Mouse (Mus musculus) 3134 (cell line): ENCODE data around the gene Gm3164.
"Not testable (repeated sequence)": the region's sequence is repeated elsewhere in the genome, so short reads cannot be mapped to it uniquely, and the experiment has no call there.

Source experiments
- DNase-seq: peaks from one replicate; pipeline ENCODE4 v3.0.0-alpha.2; 2011; ENCODE audit warnings: low spot score; ENCODE audit not compliant: insufficient read length; ENCODE audit errors: extremely low read depth

The Gm3164 gene

DNA sequence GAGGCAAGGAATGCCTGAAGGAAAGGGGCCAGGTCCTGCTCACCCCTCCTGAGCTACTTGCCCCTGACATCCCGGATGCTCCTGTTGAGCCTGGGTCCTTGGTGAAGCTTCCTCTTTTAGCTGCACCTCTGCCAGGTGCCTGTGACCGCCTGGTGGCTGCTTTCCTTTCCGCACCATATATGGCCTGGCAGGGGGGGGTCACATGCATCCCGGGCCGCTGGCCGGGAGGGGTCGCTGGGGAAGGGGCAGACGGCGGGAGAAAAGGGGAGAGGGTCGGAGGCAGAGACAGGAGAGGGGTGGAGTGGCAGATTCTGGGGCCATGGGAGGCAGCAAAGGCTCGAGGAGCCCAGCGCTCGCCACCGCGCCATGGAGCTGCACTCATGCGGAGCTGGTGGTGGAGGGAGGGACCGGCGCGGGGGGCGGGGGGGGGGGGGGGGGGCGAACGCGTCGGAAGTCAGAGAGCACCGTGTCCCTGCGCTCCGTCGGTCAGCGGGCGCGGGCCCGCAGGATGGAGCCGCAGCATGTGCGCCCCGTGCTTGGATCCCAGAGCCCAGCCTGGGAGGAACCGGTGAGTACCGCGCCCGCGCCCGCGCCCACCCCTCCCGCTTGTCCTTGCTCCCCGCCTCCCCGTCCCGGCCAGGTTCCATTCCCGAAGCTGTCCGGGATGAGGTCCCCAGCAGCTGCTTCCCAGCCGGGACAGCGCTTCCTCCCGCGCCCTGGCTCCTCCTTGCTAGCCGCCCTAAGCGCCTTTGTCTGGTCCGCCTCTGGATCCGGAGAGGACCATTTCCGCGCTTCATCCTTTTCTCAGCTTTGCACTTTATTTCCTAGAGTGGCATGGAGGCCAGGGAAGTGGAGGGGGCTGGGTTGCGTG is at the start of gene Gm3164:
Gene Gm3164, plus strand, starts transcription at position 484 of the 871 bp plus-strand sequence.
- DNase-seq = not testable (repeated sequence)

GRCm38 (mm10) chr14:4368991-4369390 is 46.3 kb upstream of the Gm3164 start:
- DNase-seq = not testable (repeated sequence)

DNA sequence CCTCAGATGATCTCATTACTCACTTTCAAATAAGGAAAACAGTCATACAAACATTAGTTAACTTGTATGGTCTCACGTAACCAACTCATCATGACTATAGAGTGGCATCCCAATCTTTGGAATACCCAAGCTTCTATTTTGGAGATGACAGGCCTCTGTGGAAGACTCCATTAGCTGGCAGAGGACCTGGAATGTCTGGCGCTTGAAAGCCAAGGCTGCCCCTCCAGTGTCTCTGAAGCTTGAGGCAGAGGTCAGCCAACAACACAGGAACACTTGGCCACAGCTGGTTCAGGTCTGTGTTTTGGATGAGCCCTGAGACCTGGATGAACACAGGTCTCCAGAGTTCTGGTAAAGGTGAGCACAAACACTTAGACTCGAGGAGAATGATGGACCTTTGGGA is 45.6 kb upstream of the Gm3164 start:
- not testable (repeated sequence) for DNase-seq

DNA sequence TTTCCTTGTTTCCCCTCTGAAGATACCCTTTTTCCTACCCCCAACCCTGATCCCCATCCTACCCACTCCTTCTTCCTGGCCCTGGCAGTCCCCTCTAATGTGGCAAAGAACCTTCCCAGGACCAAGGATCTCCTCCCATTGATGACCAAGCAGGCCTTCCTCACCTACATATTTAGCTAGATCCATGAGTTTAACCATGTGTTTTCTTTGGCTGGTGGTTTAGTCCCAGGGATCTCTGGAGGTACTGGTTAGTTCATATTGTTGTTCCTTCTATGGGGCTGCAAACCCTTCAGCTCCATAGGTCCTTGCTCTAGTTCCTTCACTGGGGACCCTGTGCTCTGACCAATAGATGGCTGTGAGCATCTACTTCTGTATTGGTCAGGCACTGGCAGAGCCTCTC is 37.4 kb upstream of the Gm3164 start:
- not testable (repeated sequence) for DNase-seq

DNA sequence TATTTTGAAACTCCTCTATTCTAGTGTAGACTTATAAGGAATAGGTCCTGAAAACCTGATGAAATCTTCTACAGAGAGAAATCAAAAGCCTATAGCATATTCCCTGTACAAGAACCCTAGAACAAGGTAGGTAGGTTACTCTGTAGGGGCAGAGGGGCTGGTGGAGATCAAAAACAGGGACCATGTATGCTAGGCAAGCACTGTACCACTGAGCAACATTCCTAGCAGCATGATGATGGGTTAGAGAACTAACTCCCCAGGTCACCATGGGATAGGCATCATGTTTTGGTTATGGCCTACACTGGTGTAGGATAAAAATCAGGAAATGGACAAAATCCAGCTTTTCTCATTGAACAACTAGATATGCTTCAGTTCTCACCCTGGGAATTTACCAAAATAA is 29.6 kb upstream of the Gm3164 start:
- not testable (repeated sequence) for DNase-seq

- DNase-seq = not testable (repeated sequence)
Measured at GRCm38 (mm10) chr14:4392841-4393530, 22.3 kb upstream of the Gm3164 start.

DNA sequence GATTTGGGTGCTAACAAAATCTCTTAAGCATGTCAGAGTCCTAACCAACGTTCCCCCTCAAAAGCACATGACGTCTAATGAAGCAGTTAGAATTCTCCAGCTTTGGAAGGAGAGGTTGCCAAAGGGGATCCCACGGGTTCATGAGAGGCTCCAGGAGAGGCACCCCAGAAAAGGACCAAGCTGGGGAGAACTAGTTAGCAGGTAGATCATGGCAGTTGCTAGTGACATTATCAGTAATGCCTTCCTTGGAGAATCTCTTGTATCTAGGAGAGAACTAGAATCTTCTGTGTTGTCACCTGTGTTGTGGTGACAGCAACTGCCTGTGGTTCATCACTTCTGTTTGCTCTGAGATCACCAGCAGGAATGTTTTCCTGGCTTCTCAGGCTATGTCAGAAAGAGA is 18.0 kb upstream of the Gm3164 start, which contains the start of gene Gm3159:
Gene Gm3159, plus strand, starts transcription at position 301 of the 400 bp plus-strand sequence.
- DNase-seq = not testable (repeated sequence)

DNA sequence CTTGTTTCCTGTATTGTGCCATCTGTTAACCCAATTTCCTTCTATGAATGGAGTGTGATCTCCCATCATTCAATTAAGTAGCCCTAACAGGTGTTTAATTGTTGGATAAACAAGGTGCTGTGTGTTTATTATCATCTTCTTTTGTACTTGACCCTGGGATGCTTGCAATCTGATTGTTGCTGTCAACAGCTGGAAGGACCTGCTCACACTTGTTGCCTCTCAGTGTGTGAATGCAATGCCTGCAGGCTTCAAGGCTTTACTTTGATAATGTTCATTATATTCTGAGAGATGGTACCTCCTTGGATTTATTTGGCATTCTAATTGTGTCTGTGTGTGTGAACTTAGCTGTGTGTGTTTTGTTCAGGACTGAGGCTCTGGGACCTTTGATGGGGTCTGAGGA is 16.6 kb upstream of the Gm3164 start:
- DNase-seq = not testable (repeated sequence)

- not testable (repeated sequence) for DNase-seq
Measured at GRCm38 (mm10) chr14:4400115-4400789, 15.0 kb upstream of the Gm3164 start.

GRCm38 (mm10) chr14:4401245-4401644 is 14.0 kb upstream of the Gm3164 start:
- not testable (repeated sequence) for DNase-seq

DNA sequence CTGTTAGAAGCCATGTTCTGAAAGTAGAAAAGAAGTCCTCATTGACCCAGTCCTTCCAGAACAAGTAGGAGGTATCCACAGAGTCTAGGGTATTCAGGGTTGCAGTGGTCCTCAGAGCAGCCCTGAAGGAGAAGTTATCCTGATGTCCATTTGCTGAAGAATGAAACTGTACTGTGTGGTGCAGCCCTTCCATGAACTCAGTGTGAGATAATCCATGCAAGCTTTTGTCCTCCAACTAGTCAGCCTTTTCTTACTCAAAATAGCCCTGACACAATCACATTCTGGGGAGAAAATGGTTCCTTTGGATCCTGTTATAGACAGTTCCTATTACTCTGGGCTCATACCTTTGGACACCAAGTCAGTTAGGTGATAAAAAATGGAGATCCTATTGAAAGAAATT is 11.4 kb upstream of the Gm3164 start:
- DNase-seq = not testable (repeated sequence)

DNA sequence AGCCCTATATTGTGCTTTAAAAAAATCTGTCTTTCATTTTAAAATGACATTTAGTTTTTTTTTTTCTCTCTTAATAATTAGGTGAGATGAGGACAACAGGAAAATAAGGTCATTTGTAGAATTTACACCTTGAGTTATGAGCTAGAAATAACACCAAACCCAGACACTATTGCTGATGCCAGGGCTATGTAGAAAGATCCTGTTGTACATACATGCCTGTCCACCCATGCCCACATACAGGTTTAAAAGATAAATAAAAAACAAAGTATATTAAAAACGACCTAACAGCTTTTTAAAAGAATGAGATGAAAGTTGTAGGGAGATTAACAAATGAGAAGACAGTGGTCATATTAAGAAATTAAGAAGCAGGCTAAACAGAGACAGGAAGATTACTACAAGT is 5.3 kb upstream of the Gm3164 start:
- not testable (repeated sequence) for DNase-seq

DNA sequence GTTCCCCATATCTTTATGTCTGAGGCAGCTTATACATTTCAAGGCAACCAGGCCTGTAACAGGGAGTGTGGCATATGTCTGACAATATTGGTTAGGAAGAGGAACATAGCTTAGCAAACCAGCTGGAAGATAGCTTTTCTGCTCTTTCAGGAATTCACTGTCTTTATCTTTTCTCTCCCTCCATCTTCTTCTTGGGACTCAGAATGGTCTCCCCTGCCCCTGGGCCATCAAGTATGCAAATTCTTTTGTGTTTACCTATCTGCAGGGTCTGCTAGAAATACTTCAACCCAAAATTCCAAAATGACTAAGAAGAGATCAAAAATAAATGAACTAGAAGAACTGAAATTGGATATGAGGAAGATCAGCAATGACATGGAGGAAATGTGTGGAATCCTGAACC is 15.4 kb downstream of the Gm3164 start, which contains the start of gene Gm3173:
Gene Gm3173, plus strand, starts transcription at position 301 of the 400 bp plus-strand sequence.
- DNase-seq = not testable (repeated sequence)

- DNase-seq = not testable (repeated sequence)
Measured at GRCm38 (mm10) chr14:4481445-4481844, 66.2 kb downstream of the Gm3164 start, which contains the start of gene Gm3182. Gene Gm3182 (plus strand): TSS chr14:4481745.
